ENCODE assay signal across 10 mouse cellular contexts in the genomic region with DNA sequence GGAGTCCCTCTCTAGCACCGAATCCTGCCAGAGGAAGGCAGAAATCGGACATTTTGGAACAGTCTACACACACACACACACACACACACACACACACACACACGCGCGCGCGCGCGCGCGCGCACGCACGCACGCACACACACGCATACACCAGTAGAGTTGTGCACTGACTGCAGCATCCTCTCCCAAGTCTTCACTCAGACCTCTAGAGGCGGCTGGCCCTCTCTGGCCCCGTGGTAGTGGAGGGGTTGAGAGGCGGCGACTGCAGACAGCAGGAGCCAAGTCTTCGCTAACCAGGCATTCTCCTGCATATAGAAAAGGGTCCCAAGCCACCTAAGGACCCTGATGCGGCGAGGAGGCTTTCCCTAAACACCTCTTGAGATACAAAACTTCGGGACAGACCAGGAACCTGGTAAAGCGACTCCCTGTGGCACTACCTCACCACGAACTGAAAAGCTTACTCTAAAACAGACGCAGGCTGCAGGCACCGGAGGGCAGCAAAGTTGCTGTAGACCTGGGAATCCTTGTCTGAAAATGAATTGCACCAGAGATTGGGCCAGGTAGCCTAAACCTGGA. TPM values are rescaled to one million over a fixed set of nuclear protein-coding genes. Genes with fewer than 3 reads are reported as not detected.
A peak's percentile ranks its signal among the peaks of the same experiment; 100 is the strongest.
DNase-seq lines count a peak whose midpoint lies in the region; ATAC-seq and TF ChIP-seq lines count a peak whose summit lies in the region.
"Had no signal": no experiment of that assay in that cellular context is flagged by ENCODE, and none has a peak within 500 bp of the region (broad histone marks: within the 10 kb centered on the region; RNA-seq: fewer than 3 reads in every experiment).

No protein-coding gene starts in this region.

- H3K27ac ChIP-seq in heart, embryonic 14.5 days (replicated peaks in 1 of 2; ENCODE audit: control insufficient read depth in 1 of 2, insufficient read depth in 1 of 2, low read depth in 2 of 2, low read length in 2 of 2): no peak overlapping the region
- H3K27ac ChIP-seq in limb, embryonic 12.5 days: no peak overlapping the region
- H3K27ac ChIP-seq in stomach, postnatal 0 days (replicated peaks): no peak overlapping the region
- H3K27ac ChIP-seq: neural tube, embryonic 13.5 days had no signal

- peak overlapping the region; percentile 3 to 10; a peak in 2 of 4 replicates for H3K4me3 ChIP-seq in heart, embryonic 14.5 days (ENCODE audit: control insufficient read depth in 1 of 2, insufficient read depth in 1 of 2, low read depth in 1 of 2, low read length in 2 of 2)
- H3K4me3 ChIP-seq in megakaryocyte, embryonic 14.5 days (replicated peaks): peak overlapping the region; percentile 64
- H3K4me3 ChIP-seq in limb, embryonic 12.5 days (replicated peaks): peak overlapping the region; percentile 18
- H3K4me3 ChIP-seq in stomach, postnatal 0 days (ENCODE audit: low read depth, low read length): peak overlapping the region; percentile 46

- H3K36me3 ChIP-seq in heart, embryonic 14.5 days (ENCODE audit: control insufficient read depth, insufficient read depth, low read length): no peaks in the 10 kb centered on the region
- no peaks in the 10 kb centered on the region for H3K36me3 ChIP-seq in megakaryocyte, embryonic 14.5 days (replicated peaks; ENCODE audit: low read length)
- no peaks in the 10 kb centered on the region for H3K36me3 ChIP-seq in limb, embryonic 12.5 days
- no peaks in the 10 kb centered on the region for H3K36me3 ChIP-seq in stomach, postnatal 0 days (ENCODE audit: control insufficient read depth, insufficient read depth, low read length)
- H3K36me3 ChIP-seq: neural tube, embryonic 13.5 days had no signal

- H3K9me3 ChIP-seq in heart, embryonic 14.5 days (ENCODE audit: control insufficient read depth, low read length): no peaks in the 10 kb centered on the region
- H3K9me3 ChIP-seq in megakaryocyte, embryonic 14.5 days: peaks cover 15% of the 10 kb centered on the region
- H3K9me3 ChIP-seq in limb, embryonic 12.5 days: no peaks in the 10 kb centered on the region
- no peaks in the 10 kb centered on the region for H3K9me3 ChIP-seq in stomach, postnatal 0 days (ENCODE audit: control insufficient read depth, low read length)
- H3K9me3 ChIP-seq: neural tube, embryonic 13.5 days had no signal

- no peak for ATAC-seq in heart, embryonic 14.5 days (ENCODE audit: insufficient number of reproducible peaks, insufficient read depth, low FRiP score, low read depth)
- no peak for ATAC-seq in megakaryocyte, adult 5-6 weeks (ENCODE audit: poor library complexity, severe bottlenecking)
- ATAC-seq in limb, embryonic 12.5 days (ENCODE audit: insufficient number of reproducible peaks, insufficient read depth, low FRiP score, low TSS enrichment, low read depth): no peak
- no peak for ATAC-seq in stomach, postnatal 0 days (ENCODE audit: low FRiP score, low TSS enrichment)

- H3K4me1 ChIP-seq in heart, embryonic 14.5 days (ENCODE audit: control insufficient read depth in 2 of 2, insufficient read depth in 2 of 2, low read length in 2 of 2): peaks cover 2 to 24% of the 10 kb centered on the region in 2 experiments; a peak in 2 of 4 replicates
- H3K4me1 ChIP-seq in megakaryocyte, embryonic 14.5 days: peaks cover 61% of the 10 kb centered on the region
- H3K4me1 ChIP-seq in limb, embryonic 12.5 days (replicated peaks): 0 out of 2 replicates have a peak, but pooled peaks cover 12% of the 10 kb centered on the region
- H3K4me1 ChIP-seq in stomach, postnatal 0 days (replicated peaks; ENCODE audit: control insufficient read depth, insufficient read depth): no peaks in the 10 kb centered on the region

- TF ChIP-seq CTCF in stomach, postnatal 0 days (IDR thresholded peaks at IDR 0.05; ENCODE audit: low read depth): peak; percentile 29; the same call in 1 of the 2 replicates

- H3K9ac ChIP-seq in heart, embryonic 14.5 days (ENCODE audit: low read length): no peak overlapping the region
- no peak overlapping the region for H3K9ac ChIP-seq in limb, embryonic 12.5 days (replicated peaks)
- no peak overlapping the region for H3K9ac ChIP-seq in stomach, postnatal 0 days (ENCODE audit: low read length)
- H3K9ac ChIP-seq: neural tube, embryonic 13.5 days had no signal

- TF ChIP-seq EP300 in stomach, postnatal 0 days (optimal IDR thresholded peaks at IDR 0.05): no peak

- H3K27me3 ChIP-seq in heart, embryonic 14.5 days (ENCODE audit: control insufficient read depth, insufficient read depth, low read length): peaks cover 99% of the 10 kb centered on the region
- H3K27me3 ChIP-seq in megakaryocyte, embryonic 14.5 days (replicated peaks): peaks cover 99% of the 10 kb centered on the region
- peaks cover 97% of the 10 kb centered on the region for H3K27me3 ChIP-seq in limb, embryonic 12.5 days
- peaks cover 50% of the 10 kb centered on the region; the same call in 1 of the 2 replicates for H3K27me3 ChIP-seq in stomach, postnatal 0 days (ENCODE audit: control insufficient read depth, insufficient read depth, low read length)

- H3K4me2 ChIP-seq in heart, embryonic 14.5 days (ENCODE audit: low read length): peak overlapping the region; percentile 63
- peak overlapping the region; percentile 52 for H3K4me2 ChIP-seq in limb, embryonic 12.5 days
- H3K4me2 ChIP-seq in stomach, postnatal 0 days (replicated peaks; ENCODE audit: low read depth): peak overlapping the region; percentile 6; the same call in 1 of the 2 replicates
- H3K4me2 ChIP-seq: neural tube, embryonic 13.5 days had no signal

- no peak for DNase-seq in heart, adult 11 months
- DNase-seq in stomach, postnatal 0 days (ENCODE audit: low spot score): no peak
- no peak for DNase-seq in frontal cortex, postnatal 25 days (ENCODE audit: low spot score in 2 of 2)
- no peak for DNase-seq in layer of hippocampus, postnatal 14 days (ENCODE audit: low spot score in 2 of 2)
- DNase-seq: gastrocnemius, postnatal 36 days had no signal

- 0% methylated on average over 22 of the region's 28 CpGs for WGBS in heart, embryonic 14.5 days
- WGBS in limb, embryonic 12.5 days: under 1% methylated on average over 28 of the region's 28 CpGs
- WGBS in stomach, postnatal 0 days: 2% methylated on average over 28 of the region's 28 CpGs

RNA-seq across cellular contexts. Expression of gene Foxe1, which starts 0.6 kb away (rescaled TPM):
- not detected in 2 replicates for polyA plus RNA-seq in heart, embryonic 14.5 days (2014; fragmentation: Nextera tagmentation; extraction: Ambion mirVana)
- not detected in 2 replicates for polyA plus RNA-seq in megakaryocyte, embryonic 14.5 days (2012; ENCODE audit: insufficient read depth, low replicate concordance)
- 0.11 TPM in 1 of 2 replicates, not detected in the other for total RNA-seq in megakaryocyte, adult 5-6 weeks (2015)
- not detected in 2 replicates for total RNA-seq in megakaryocyte, adult 5-6 weeks (2017)
- polyA plus RNA-seq in limb, embryonic 12.5 days (2016; fragmentation: Nextera tagmentation; extraction: Ambion mirVana): not detected in 2 replicates
- 0.78 and 0.93 TPM in 2 replicates for polyA plus RNA-seq in stomach, postnatal 0 days (2015; fragmentation: Nextera tagmentation; extraction: Ambion mirVana)
- total RNA-seq in layer of hippocampus, postnatal 14 days (2021): not detected
- total RNA-seq: gastrocnemius, postnatal 36 days had no signal
- polyA plus RNA-seq: neural tube, embryonic 13.5 days had no signal

RNA-seq across cellular contexts. Expression of gene Trmo, which starts 46.4 kb away (rescaled TPM):
- polyA plus RNA-seq in heart, embryonic 14.5 days (2014; fragmentation: Nextera tagmentation; extraction: Ambion mirVana): 8.0 and 9.1 TPM in 2 replicates
- 1.5 and 3.7 TPM in 2 replicates for polyA plus RNA-seq in megakaryocyte, embryonic 14.5 days (2012; ENCODE audit: insufficient read depth, low replicate concordance)
- total RNA-seq in megakaryocyte, adult 5-6 weeks (2015): 6.9 and 8.4 TPM in 2 replicates
- total RNA-seq in megakaryocyte, adult 5-6 weeks (2017): 6.8 and 9.0 TPM in 2 replicates
- 8.8 and 9.0 TPM in 2 replicates for polyA plus RNA-seq in limb, embryonic 12.5 days (2016; fragmentation: Nextera tagmentation; extraction: Ambion mirVana)
- polyA plus RNA-seq in stomach, postnatal 0 days (2015; fragmentation: Nextera tagmentation; extraction: Ambion mirVana): 6.5 and 7.5 TPM in 2 replicates
- 1 to 10 TPM; 3.3 to 4.2 TPM for total RNA-seq in layer of hippocampus, postnatal 14 days (2021)

Comparison
In these comparisons a context has a peak if more than half of its experiments do, and no peak if none do; other contexts are left out.
1. H3K4me2 ChIP-seq: peak in every context shown above with its lines; median percentile 63 in heart, embryonic 14.5 days; 52 in limb, embryonic 12.5 days; 6 in stomach, postnatal 0 days.
2. H3K4me3 ChIP-seq: peak in every context shown above with its lines; median percentile 64 in megakaryocyte, embryonic 14.5 days; 46 in stomach, postnatal 0 days; 18 in limb, embryonic 12.5 days; 6 in heart, embryonic 14.5 days.